Mouse (Mus musculus): ENCODE results near the gene Gltp. TPM values are rescaled to one million over a fixed set of nuclear protein-coding genes. Genes with fewer than 3 reads are reported as not detected.

Gene Gltp
- polyA plus RNA-seq, 1 experiment = 61.9 TPM

DNA sequence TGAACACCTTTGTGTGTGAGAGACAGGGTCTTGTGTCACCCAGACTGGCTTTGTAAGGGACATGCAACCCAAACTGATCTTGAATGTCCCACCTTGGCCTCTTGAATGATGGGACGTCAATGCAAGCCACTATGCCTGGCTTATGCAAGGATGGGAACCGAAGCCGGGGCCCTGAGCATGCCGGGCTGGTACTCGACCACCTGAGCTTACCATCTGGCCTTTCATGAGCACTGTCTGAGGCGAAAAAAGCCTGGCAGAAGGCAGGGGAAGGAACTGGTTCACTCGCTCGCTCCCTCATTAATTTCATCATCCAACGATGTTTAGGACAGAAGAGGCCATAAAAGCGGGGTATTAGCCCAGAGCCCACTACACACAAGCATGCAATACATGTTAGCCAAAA lies 50.0 kb downstream of the Gltp start:
- TF ChIP-seq POLR2A (IDR thresholded peaks at IDR 0.05; ENCODE audit: insufficient read depth, low read length) (no peak), EP300 (IDR thresholded peaks at IDR 0.05; ENCODE audit: insufficient read depth, low read depth, low read length) (no peak), CTCF (IDR thresholded peaks at IDR 0.05; ENCODE audit: low read depth, low read length) (no peak)
- no peaks in the 10 kb centered on the region for H3K27me3 ChIP-seq (ENCODE audit: control insufficient read depth, insufficient read depth, low read length, poor library complexity, severe bottlenecking)

DNA sequence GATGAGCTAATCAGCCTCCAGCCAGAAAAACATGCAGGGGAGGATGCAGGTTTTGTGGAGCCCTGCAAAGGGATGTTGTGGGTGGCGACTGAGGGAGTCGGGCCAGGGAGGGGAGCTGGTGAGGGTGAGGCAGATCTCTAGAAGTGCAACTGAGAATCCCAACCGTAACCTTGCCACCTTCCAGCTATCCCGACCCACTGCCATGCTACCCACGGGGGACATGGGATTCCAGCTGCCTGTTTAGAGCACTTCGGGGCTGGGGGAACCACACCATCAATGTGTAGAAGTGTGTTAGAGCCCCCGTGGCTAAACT lies 51.2 kb downstream of the Gltp start:
- Histone ChIP-seq H3K4me3 (ENCODE audit: low read depth, low read length) (no peak overlapping the region), H3K36me3 (ENCODE audit: control insufficient read depth, insufficient read depth, low read length, poor library complexity, severe bottlenecking) (no peaks in the 10 kb centered on the region), H3K9me3 (replicated peaks; ENCODE audit: control insufficient read depth, insufficient read depth, low read length, poor library complexity, severe bottlenecking) (no peaks in the 10 kb centered on the region), H3K9ac (ENCODE audit: low read depth, poor library complexity, severe bottlenecking) (no peak overlapping the region), H3K4me1 (ENCODE audit: control insufficient read depth, insufficient read depth, low read length) (no peaks in the 10 kb centered on the region), H3K27me3 (ENCODE audit: control insufficient read depth, insufficient read depth, low read length, poor library complexity, severe bottlenecking) (no peaks in the 10 kb centered on the region), H3K27ac (ENCODE audit: insufficient read depth, low read length) (no peak overlapping the region)
- TF ChIP-seq CTCF (IDR thresholded peaks at IDR 0.05; ENCODE audit: low read depth, low read length) (no peak), EP300 (IDR thresholded peaks at IDR 0.05; ENCODE audit: insufficient read depth, low read depth, low read length) (no peak), POLR2A (IDR thresholded peaks at IDR 0.05; ENCODE audit: insufficient read depth, low read length) (no peak)

More for the DNA sequence above, 50.0 kb downstream of the Gltp start:
- no peaks in the 10 kb centered on the region for H3K9me3 ChIP-seq (replicated peaks; ENCODE audit: control insufficient read depth, insufficient read depth, low read length, poor library complexity, severe bottlenecking)
- no peak overlapping the region for H3K4me3 ChIP-seq (ENCODE audit: low read depth, low read length)
- H3K27ac ChIP-seq (ENCODE audit: insufficient read depth, low read length) = no peak overlapping the region
- no peak overlapping the region for H3K9ac ChIP-seq (ENCODE audit: low read depth, poor library complexity, severe bottlenecking)
- no peaks in the 10 kb centered on the region for H3K36me3 ChIP-seq (ENCODE audit: control insufficient read depth, insufficient read depth, low read length, poor library complexity, severe bottlenecking)
- no peaks in the 10 kb centered on the region for H3K4me1 ChIP-seq (ENCODE audit: control insufficient read depth, insufficient read depth, low read length)

DNA sequence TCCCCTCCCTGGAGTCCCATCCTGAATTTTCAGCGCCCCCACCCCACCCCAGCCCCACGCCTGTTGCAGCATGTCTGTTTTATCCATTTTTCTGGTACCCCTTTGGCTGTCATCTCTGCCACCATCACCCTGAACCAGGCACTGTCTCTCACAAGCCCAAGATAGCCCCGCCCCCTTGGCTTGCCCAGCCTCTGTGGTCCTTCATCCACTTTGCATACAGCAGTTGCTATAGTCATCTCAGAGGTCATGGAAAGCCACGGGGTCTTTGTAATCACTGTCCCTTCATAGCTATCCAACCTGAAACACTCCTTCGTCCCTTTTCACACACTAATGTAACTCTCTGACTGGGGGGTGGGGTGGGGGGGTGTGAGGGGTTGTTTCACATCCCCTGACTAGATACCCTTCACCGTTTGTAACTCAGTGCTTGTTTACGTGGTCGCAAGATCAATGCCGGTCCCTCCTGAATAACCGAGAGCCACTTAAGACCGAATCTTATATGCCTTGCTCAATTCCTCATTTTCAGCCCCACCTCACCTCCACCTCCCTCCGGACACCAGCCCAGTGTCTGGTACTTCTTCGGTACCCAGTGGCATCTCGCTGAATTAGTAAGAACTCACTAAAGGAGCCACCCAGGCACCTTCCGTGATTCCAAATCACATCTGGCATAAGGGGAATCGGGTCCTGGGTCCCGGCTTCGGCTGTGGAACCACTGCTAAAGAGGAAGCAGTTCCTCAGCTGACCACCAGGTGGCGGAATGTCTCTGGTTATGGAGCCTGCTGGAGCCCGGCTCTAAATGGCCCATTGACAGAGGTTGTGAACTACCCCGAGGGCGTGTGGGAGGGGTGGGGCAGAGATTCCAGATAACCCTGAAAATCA lies 51.8 kb downstream of the Gltp start:
- Histone ChIP-seq H3K4me3 (ENCODE audit: low read depth, low read length) (peak overlapping the region; percentile 29; the same call in 1 of the 2 replicates), H3K9ac (ENCODE audit: low read depth, poor library complexity, severe bottlenecking) (no peak overlapping the region), H3K4me1 (ENCODE audit: control insufficient read depth, insufficient read depth, low read length) (no peaks in the 10 kb centered on the region), H3K36me3 (ENCODE audit: control insufficient read depth, insufficient read depth, low read length, poor library complexity, severe bottlenecking) (no peaks in the 10 kb centered on the region), H3K9me3 (replicated peaks; ENCODE audit: control insufficient read depth, insufficient read depth, low read length, poor library complexity, severe bottlenecking) (no peaks in the 10 kb centered on the region), H3K27ac (ENCODE audit: insufficient read depth, low read length) (no peak overlapping the region), H3K27me3 (ENCODE audit: control insufficient read depth, insufficient read depth, low read length, poor library complexity, severe bottlenecking) (no peaks in the 10 kb centered on the region)
- TF ChIP-seq EP300 (IDR thresholded peaks at IDR 0.05; ENCODE audit: insufficient read depth, low read depth, low read length) (peak; percentile 65; the same call in 1 of the 2 replicates), CTCF (IDR thresholded peaks at IDR 0.05; ENCODE audit: low read depth, low read length) (peak; percentile 87), POLR2A (IDR thresholded peaks at IDR 0.05; ENCODE audit: insufficient read depth, low read length) (no peak)

DNA sequence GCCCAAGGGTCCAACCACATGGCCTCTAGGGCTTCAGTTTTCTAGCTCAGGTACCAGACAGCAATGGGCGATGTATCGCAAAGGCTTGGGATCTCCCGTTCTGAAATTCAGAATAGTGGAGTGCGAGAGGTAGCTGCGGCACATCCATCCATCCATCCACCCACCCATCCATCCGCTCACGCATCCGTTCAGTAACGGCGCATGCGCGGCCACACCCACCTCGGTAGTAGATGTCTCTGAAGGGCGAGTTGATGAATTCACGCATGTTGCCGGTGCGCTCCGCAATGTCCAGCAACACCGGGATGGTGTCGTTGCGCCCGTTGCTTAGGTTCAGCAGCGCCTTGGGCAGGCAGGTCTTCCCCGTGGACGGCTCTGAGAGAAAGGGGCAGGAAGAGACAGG lies 54.7 kb downstream of the Gltp start:
- Histone ChIP-seq H3K27me3 (ENCODE audit: control insufficient read depth, insufficient read depth, low read length, poor library complexity, severe bottlenecking) (no peaks in the 10 kb centered on the region), H3K36me3 (ENCODE audit: control insufficient read depth, insufficient read depth, low read length, poor library complexity, severe bottlenecking) (no peaks in the 10 kb centered on the region), H3K9ac (ENCODE audit: low read depth, poor library complexity, severe bottlenecking) (no peak overlapping the region), H3K27ac (ENCODE audit: insufficient read depth, low read length) (no peak overlapping the region), H3K4me1 (ENCODE audit: control insufficient read depth, insufficient read depth, low read length) (no peaks in the 10 kb centered on the region), H3K9me3 (replicated peaks; ENCODE audit: control insufficient read depth, insufficient read depth, low read length, poor library complexity, severe bottlenecking) (no peaks in the 10 kb centered on the region), H3K4me3 (ENCODE audit: low read depth, low read length) (peak overlapping the region; percentile 12; the same call in 1 of the 2 replicates)
- TF ChIP-seq CTCF (IDR thresholded peaks at IDR 0.05; ENCODE audit: low read depth, low read length) (no peak), EP300 (IDR thresholded peaks at IDR 0.05; ENCODE audit: insufficient read depth, low read depth, low read length) (no peak), POLR2A (IDR thresholded peaks at IDR 0.05; ENCODE audit: insufficient read depth, low read length) (no peak)

DNA sequence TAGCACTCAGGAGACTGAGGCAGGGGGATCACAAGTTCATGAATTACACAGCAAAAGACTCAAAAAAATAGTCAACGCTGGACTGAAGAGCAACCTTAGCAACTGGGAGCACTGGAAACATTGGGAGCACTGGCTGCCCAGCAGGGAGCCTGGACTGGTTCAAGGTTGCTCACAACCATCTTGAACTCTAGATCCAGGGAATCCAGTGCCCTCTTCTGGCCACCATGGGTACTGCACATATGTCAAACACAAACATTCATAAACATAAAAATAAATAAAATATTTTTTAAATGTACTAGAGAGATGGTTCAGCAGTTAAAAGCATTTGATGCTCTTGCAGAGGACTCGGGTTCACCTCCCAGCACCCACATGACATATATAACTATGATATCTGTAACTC lies 59.4 kb downstream of the Gltp start:
- Histone ChIP-seq H3K9ac (ENCODE audit: low read depth, poor library complexity, severe bottlenecking) (no peak overlapping the region), H3K4me1 (ENCODE audit: control insufficient read depth, insufficient read depth, low read length) (no peaks in the 10 kb centered on the region), H3K36me3 (ENCODE audit: control insufficient read depth, insufficient read depth, low read length, poor library complexity, severe bottlenecking) (no peaks in the 10 kb centered on the region), H3K27ac (ENCODE audit: insufficient read depth, low read length) (no peak overlapping the region), H3K4me3 (ENCODE audit: low read depth, low read length) (no peak overlapping the region), H3K9me3 (replicated peaks; ENCODE audit: control insufficient read depth, insufficient read depth, low read length, poor library complexity, severe bottlenecking) (no peaks in the 10 kb centered on the region), H3K27me3 (ENCODE audit: control insufficient read depth, insufficient read depth, low read length, poor library complexity, severe bottlenecking) (no peaks in the 10 kb centered on the region)
- TF ChIP-seq CTCF (IDR thresholded peaks at IDR 0.05; ENCODE audit: low read depth, low read length) (peak; percentile 52), EP300 (IDR thresholded peaks at IDR 0.05; ENCODE audit: insufficient read depth, low read depth, low read length) (no peak)

DNA sequence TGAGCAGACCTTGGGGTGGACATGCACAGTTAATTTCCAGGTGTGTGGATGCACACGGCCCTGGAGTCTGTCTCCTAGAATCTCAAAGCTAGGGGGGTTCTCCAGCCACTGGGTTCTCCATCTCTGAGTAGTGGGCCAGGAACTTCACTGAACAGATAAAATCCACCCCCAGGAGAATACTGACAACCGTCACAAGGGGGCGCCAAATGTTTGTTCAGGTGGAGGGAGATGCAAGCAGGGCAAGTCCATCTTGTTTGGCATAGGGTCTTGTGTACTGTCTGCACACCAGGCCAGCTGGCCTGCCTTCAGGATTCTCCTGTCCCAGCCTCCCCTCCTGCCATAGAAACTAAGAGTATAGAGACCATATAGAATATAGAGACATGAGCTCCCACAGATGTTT lies 65.2 kb downstream of the Gltp start:
- Histone ChIP-seq H3K27me3 (ENCODE audit: control insufficient read depth, insufficient read depth, low read length, poor library complexity, severe bottlenecking) (no peaks in the 10 kb centered on the region), H3K36me3 (ENCODE audit: control insufficient read depth, insufficient read depth, low read length, poor library complexity, severe bottlenecking) (no peaks in the 10 kb centered on the region), H3K4me1 (ENCODE audit: control insufficient read depth, insufficient read depth, low read length) (no peaks in the 10 kb centered on the region), H3K27ac (ENCODE audit: insufficient read depth, low read length) (no peak overlapping the region), H3K9ac (ENCODE audit: low read depth, poor library complexity, severe bottlenecking) (no peak overlapping the region), H3K9me3 (replicated peaks; ENCODE audit: control insufficient read depth, insufficient read depth, low read length, poor library complexity, severe bottlenecking) (no peaks in the 10 kb centered on the region), H3K4me3 (ENCODE audit: low read depth, low read length) (no peak overlapping the region)
- TF ChIP-seq EP300 (IDR thresholded peaks at IDR 0.05; ENCODE audit: insufficient read depth, low read depth, low read length) (no peak), CTCF (IDR thresholded peaks at IDR 0.05; ENCODE audit: low read depth, low read length) (peak; percentile 76), POLR2A (IDR thresholded peaks at IDR 0.05; ENCODE audit: insufficient read depth, low read length) (no peak)
